Mouse (Mus musculus) layer of hippocampus, adult 8-10 months (tissue): ENCODE measurements around the gene Pgap1. TPM values are rescaled to one million over a fixed set of nuclear protein-coding genes. Genes with fewer than 3 reads are reported as not detected.

Source experiments
- DNase-seq, 2 experiments: peaks; one replicate each; pipeline ENCODE4 v3.0.0; 2022; ENCODE audit warnings: low spot score in 2 of 2
- total RNA-seq, 4 experiments: library from RNA; stranded (reverse); gene quantifications; 2 replicates each; pipeline ENCODE4 v1.2.4; 2022

The Pgap1 gene
- total RNA-seq, 4 experiments from 2014 or later, result 20.2 to 28.0 (median 22.9) TPM

DNA sequence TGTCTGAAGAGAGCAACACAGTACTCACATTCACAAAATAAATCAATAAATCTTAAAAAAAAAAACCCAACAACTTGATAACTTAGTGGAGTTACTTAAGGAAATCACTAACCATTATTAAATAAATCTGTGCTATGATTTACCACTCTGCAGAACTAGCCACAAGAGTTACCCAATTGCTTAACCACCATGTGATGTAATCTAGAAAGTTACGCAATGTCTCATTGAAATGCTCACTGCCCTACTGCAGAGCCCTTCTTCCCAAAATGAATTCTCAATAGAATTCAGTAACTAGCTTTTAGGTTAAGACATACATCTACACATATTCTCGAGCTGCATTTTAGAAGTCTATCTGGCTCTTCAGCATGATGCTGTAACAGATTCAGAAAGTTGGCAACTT, 33.8 kb downstream of the Pgap1 start:
- no peak for DNase-seq

DNA sequence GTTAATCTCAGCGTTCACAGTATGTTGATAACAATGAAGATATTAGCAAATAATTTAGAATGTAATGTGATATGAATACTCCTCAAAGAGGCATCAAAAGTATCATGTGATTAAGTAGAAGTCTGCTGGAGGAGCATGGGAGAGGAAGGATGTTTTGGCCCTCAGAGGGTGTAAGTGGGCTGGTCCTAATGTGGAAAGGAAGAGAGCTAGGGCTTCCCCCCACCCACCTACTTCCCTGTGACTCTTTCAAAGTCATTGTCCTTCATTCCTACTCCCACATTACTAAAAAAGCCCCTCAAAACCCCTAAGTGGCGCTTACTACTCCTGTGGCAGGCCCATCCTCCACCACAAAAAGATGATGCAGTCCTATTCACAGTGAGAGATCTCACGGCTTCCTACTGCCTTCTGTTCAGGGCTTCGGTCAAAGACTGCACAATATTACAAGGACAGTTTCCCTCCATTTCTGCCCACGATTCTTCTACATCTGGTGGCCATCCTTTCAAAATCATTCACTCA, 37.4 kb downstream of the Pgap1 start:
- no peak for DNase-seq

DNA sequence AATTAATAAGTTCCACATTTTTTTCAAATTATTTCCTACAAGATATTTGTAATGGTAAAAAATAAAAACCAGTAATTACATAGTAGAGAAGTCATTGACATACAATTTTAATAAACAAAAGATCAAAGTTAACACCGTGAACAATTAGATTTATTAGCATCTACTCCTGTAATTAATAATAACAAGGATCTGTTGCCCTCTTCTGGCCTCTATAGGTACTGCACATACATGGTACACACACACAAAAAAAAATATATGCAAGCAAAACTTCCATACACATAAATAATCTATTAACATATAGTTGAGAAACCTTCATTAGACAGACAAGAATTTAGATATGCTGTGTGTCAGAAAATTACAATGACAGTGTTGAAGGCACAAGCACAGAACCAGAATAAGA, 43.6 kb downstream of the Pgap1 start:
- no peak for DNase-seq

DNA sequence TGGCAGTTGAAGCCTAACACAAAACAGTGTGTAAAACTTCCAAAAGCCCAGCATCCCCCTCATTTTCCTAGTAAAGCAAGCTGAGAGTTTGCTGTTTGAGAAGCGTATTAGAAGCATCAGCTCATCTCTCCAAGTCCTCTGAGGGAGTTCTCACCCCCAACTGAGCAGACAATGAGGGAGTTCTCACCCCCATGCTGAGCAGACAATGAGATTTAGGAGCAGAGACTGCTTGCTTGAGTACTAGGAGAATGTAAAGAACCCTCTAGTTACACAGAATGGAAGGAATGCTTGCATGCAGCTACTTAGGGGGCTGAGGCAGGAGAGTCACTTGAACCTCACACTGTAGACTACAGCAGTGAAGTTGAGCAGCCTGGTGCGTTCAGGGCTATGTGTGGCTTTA, 59.0 kb downstream of the Pgap1 start:
- no peak for DNase-seq

DNA sequence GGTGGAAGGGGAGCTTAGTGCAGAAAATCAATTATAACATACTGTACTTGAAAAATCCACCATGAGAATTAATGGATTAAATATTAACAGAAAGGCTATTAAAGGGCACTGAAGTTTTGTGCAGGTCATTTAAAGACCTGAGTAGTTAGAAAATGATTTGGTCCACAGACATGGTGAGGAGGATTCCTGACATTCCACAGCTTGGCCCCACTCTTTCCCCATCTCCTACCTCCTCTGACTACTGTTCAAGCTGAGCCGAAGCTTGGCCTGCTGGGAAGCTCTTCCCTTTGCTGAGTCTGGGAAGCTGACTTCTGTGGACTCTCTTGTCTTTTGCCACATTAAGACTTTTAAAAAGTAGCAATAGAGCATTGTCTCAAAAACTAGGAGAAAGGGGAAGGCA, 61.2 kb downstream of the Pgap1 start:
- no peak for DNase-seq

DNA sequence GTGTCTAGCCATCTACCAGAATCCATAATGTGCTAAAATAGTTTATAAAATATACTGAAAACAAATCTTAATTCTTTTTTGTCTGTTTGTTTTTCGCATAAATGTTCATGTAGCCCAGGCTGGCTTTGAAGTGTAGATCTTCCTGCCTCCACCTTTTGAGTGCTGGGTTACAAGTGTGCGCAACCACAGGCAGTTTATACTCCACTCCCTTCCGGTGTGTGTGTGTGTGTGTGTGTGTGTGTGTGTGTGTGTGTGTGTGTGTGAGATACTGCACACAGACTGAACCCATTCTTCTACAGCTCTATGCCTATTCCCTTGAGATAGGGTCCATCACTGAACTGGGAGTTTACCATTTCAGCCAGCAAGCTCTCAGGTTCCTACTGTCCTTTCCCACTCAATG, 64.0 kb downstream of the Pgap1 start:
- no peak for DNase-seq

DNA sequence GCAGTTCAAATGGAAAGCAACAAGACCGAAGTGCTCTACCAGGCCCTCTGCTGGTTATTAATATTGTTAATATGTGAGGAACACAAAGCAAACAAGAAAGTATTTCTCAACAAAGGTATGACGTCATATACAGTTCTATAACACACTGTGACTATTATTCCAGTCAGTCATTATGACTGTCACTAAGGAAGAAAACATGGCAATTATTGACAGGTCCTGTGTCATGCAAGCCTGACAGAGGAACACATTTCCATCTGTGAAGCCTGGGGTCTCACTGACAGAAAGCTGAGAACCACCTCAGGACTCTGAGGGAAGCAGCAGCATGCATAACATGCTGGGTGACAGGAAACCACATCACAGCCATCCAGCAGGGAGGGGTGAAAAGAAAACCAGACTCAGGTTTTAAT, 65.0 kb downstream of the Pgap1 start:
- no peak for DNase-seq

DNA sequence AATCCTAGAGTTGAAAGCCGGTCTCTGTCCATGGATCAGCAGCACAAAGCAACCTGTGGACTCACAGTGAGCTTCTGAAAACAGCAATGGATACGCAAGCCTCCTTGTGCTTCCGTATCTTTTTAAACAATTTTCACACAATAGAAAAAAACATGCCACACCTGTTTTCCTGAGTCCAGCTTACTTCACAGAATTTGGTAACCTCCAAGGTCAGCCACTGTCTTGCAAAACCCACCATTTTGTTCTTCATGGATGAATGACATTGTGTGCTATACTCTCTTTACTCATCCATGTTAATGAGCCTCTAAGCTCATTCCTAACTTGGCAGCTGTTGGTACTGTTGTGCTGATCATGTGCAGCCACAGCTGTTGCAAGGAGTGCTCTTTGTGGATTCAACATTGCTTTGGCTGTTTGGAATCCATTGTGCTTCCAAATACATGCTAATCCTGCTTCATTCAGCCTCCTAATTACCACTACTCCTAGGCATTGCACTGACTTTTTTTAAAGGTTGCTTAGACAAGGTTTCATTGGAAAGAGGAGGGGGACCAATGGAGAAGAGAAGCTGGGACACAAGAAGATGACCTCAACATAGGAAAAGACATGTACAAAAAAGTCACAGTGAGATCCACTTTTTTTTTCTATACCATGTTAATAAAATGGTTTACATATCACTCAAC, 72.6 kb downstream of the Pgap1 start:
- DNase-seq, result no peak

DNA sequence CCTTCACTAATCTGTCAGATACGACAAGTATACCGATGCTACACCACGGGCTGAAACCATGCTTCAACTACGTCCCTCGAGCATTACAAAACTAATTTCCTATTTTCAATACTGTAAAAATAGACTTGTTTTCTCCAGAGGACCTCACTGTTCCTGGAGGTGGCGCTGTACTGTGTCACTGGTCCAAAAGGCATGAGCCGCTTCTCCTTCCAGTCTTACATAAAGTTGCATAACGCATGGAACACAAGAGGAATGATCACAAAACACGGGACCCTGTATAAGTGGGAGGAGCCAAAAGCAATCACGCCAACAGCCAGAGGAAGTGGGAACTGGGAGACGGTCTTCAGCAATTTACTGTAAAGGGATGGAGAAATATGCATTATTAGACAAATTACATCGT, 77.0 kb downstream of the Pgap1 start:
- no peak for DNase-seq

DNA sequence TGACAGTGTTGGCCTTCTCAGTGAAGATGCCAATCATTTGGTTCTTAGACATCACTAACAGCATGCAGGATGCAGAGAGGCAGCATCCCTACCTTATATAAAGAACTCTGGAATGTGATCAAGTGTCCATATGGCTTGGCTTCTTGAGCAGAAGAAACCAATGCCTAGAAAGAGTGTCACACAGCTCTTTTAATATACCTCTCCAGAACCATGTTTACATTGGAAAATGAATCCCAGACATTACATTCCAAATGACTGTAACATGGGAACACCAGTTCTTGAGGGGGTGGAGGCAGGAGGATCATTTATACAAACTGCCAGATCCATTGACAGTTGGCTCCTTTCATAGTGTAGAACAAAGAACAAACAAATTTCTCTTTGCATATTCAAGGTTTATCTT, 88.8 kb downstream of the Pgap1 start:
- peak in 1 of 2 experiments; percentile 11 for DNase-seq

DNA sequence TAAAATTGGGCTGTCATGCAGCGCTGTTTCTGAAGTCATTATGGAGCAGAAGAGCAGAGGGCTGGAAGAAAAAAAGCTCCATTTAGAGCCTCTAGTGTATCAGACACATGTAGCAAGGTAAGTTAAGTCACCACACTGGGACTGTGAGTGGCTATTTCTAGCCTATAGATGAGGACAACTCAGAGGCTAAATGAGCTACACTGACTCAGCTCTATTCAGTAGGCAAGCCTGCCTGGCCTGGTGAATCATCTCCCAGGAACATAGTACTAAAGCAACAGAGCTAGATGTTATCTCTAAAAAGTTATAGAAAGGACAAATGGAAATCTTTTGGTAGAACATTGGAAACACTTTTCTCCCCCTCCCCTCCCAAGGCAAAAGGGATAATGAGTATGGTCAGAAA, 90.1 kb downstream of the Pgap1 start:
- no peak for DNase-seq

DNA sequence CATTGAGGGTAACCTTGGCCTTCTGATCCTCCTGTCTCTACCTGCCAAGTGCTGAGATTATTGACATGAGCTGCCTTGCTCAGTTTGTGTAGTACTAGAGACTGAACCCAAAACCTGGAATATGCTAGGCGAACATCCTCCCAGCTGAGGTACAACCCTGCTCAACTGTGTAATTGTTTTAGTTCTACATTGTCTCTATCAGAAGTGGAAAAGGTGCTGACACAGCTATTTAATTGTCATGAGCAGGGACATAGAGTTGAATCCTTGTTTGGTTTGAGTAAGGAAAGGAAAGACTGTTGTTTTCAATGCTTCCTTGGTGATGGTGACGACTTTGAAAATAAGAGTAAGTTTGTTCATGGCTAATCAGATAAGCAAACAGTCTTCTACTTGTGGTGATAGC, 105.4 kb downstream of the Pgap1 start:
- no peak for DNase-seq

DNA sequence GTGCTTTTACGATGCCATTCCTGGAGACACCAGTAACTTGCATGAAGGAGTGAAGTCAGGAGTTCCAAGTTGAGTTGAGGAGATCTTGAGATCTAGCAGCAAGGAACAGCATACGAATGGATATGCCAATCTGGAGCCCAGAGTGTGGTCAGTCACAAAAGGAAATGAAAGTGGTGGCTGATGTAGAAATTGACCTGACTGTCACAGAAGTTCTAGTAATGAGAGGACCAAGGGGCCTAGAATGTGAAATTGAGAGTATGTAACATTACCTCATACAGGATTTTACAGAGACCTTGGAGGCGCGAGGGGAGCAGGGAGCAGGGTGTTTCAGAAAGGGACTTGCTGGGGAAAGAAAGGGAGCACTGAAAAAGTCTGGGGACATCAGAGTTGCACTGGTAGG, 108.7 kb downstream of the Pgap1 start:
- DNase-seq, result no peak

DNA sequence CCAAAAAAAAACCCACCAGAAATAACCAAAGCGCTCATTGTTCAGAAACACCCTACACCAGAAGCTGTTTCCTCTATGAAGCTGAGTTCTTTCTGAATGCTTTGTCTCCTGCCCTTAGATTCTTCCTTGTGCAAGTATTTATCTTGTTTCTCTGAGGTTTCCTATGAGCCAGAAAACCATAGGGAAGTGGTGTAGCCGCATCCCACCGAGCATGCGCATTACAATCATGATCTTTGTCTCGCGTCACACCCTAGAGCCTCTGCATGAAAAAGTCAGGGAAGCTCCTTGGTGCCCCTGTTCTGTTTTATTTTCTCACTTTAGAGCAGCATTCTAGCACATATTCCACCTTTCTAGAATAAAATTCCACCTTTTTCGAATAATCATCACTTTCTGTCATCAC, 113.8 kb downstream of the Pgap1 start:
- DNase-seq, result no peak

DNA sequence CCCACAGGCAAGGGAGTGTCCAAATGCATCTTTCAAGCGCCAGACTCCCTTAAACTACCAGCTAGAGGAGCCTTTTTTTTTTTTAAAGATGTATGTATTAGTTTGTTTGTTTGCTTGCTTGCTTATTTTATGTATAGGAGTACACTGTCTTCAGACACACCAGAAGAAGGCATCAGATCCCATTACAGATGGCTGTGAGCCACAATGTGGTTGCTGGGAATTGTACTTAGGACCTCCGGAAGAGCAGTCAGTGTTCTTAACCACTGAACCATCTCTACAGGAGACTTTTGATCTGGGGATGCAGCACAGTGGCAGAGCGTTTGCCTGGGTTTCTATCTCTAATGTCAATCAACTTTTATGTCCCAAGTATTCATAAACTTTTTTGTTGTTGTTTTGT, 118.4 kb downstream of the Pgap1 start:
- no peak for DNase-seq

DNA sequence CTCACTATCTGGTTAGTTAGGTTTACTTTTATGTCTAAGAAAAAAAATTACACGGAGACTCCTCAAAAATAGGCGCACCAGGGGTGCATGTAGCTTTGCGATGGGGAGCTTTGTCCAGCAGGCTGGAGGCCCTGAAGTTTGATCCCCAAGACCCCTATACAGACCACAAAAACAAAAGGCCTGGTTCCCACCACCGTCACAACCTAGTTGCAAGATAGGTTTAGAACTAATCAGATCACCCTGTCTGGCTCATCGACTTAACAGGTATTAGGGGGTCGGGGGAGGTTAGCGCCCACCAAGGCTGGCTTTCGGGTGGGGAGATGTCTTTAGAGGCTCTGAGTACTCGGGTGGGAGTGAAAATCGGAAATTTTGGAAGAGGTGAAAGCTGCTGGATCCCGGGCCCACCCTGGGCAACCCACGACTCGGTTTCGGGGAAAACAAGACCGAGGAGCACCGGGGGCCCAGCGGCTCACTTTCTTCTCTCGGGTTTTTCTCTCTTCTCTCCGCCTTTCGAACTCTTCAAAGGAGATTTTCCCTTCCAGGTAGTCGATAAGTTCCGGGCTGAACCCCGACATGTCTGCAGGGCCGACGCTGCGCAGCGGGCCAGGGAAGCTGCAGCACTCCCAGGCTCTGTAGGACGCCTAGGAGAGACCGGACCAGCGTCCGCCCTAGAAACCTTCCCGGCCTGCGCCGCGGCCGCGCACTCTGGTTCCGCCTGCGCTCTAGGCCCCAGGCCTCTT, 119.0 kb downstream of the Pgap1 start, which contains the start of gene Gtf3c3:
TSS of gene Gtf3c3 (minus strand) at position 632 of the 740 bp plus-strand sequence.
- peak; percentile 49 to 72 for DNase-seq

Other genes with a start within 250 kb of the Pgap1 start
- 10 to 100 TPM; 25.4 to 31.1 (median 29.0) TPM for gene Gtf3c3, start 118.7 kb downstream of the Pgap1 start, total RNA-seq